Mouse (Mus musculus) liver, embryonic 11.5 days (tissue): ENCODE measurements around the gene Usp47. TPM values are rescaled to one million over a fixed set of nuclear protein-coding genes. Genes with fewer than 3 reads are reported as not detected.
A peak's percentile ranks its signal among the peaks of the same experiment; 100 is the strongest.

Experiments used
- ATAC-seq: fragments of 200-750 bp; cut with Nextera tagmentation; replicated peaks from 2 replicates; pipeline ENCODE4 v1.8.0; 2017; ENCODE audit warnings: moderate number of reproducible peaks, mild to moderate bottlenecking, moderate TSS enrichment, moderate library complexity; ENCODE audit not compliant: low FRiP score
- DNase-seq: peaks from one replicate; pipeline ENCODE4 v3.0.0-alpha.2; 2017; ENCODE audit warnings: low spot score
- H3K27ac ChIP-seq: fragments of 300-500 bp; sonication (generic); 2 replicates; pipeline ENCODE4 v1.5.1; 2014; ENCODE audit warnings: mild to moderate bottlenecking, low read depth, low read length, control low read depth
- H3K27me3 ChIP-seq: fragments of 300-500 bp; sonication (generic); replicated peaks from 2 replicates; pipeline ENCODE4 v1.6.1; 2014; ENCODE audit warnings: low read length, mixed read lengths; ENCODE audit not compliant: control insufficient read depth, insufficient read depth
- H3K36me3 ChIP-seq: fragments of 300-500 bp; sonication (generic); 2 replicates; pipeline ENCODE4 v1.6.1; 2014; ENCODE audit warnings: mild to moderate bottlenecking, low read length, moderate library complexity, mixed read lengths; ENCODE audit not compliant: control insufficient read depth, insufficient read depth
- H3K4me1 ChIP-seq: fragments of 300-500 bp; sonication (generic); replicated peaks from 2 replicates; pipeline ENCODE4 v1.6.1; 2014; ENCODE audit warnings: low read length, mixed read lengths; ENCODE audit not compliant: control insufficient read depth, insufficient read depth
- H3K4me2 ChIP-seq: fragments of 300-500 bp; sonication (generic); 2 replicates; pipeline ENCODE4 v1.6.1; 2014; ENCODE audit warnings: mild to moderate bottlenecking, control low read depth, moderate library complexity
- H3K4me3 ChIP-seq: fragments of 300-500 bp; sonication (generic); 2 replicates; pipeline ENCODE4 v1.5.1; 2014; ENCODE audit warnings: low read depth, low read length, control low read depth
- H3K9ac ChIP-seq: fragments of 300-500 bp; sonication (generic); 2 replicates; pipeline ENCODE4 v1.6.1; 2014; ENCODE audit warnings: low read depth, low read length, control low read depth
- H3K9me3 ChIP-seq: fragments of 300-500 bp; sonication (generic); 2 replicates; pipeline ENCODE4 v1.6.1; 2016; ENCODE audit warnings: low read length, inconsistent platforms, mixed read lengths; ENCODE audit not compliant: control insufficient read depth
- WGBS: fragments of 180-500 bp; shearing (Covaris S2); extraction: QIAGEN DNeasy Blood & Tissue Kit; methylation state at CpG from one replicate; pipeline ENCODE4 v1.1.7; 2014; 5-methylcytosine and 5-hydroxymethylcytosine counted together
- polyA plus RNA-seq: library from polyadenylated mRNA; unstranded; fragments of >200 nt; fragmentation: Nextera tagmentation; extraction: Ambion mirVana; gene quantifications from 2 replicates; pipeline ENCODE4 v1.2.1, GENCODE M21; 2014

The Usp47 gene
- polyA plus RNA-seq, 1 experiment from 2014 or later: 55.3 TPM

DNA sequence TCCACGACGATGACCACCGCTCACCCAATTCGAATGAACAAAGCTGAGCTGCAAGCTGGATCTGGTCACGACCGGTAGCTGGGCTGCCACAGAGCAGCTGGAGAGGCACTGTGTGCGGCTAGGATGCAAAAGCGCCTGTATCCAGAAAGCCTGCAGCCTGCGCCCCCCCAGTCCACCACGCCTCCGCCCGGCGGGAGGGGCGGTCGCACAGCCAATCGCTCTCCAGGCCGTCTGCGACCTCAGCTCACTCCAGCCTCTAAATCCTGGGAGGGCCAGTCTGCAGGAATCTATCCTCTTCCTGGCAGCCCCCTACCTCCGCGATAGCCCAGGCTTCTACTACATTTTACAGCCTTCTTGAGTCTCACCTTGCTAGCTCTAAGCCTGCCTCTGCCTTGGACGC lies 135.6 kb downstream of the Usp47 start, which contains the start of gene Dkk3:
Gene Dkk3, minus strand, starts transcription at position 116 of the 400 bp plus-strand sequence.
- peaks cover 21% of the 10 kb centered on the region for H3K27me3 ChIP-seq
- H3K4me2 ChIP-seq: peak within 1 kb of the TSS; percentile 60
- 6% methylated on average over 21 of the region's 21 CpGs for WGBS
- DNase-seq: peak; percentile 49
- peak within 1 kb of the TSS; percentile 53 for H3K4me3 ChIP-seq
- H3K9me3 ChIP-seq: no peaks in the 10 kb centered on the region
- H3K4me1 ChIP-seq: no peaks in the 10 kb centered on the region
- H3K36me3 ChIP-seq: no peaks in the 10 kb centered on the region
- ATAC-seq: peak; percentile 25
- H3K27ac ChIP-seq: no peak within 1 kb of the TSS
- peak within 1 kb of the TSS; percentile 34; the same call in 1 of the 2 replicates for H3K9ac ChIP-seq

DNA sequence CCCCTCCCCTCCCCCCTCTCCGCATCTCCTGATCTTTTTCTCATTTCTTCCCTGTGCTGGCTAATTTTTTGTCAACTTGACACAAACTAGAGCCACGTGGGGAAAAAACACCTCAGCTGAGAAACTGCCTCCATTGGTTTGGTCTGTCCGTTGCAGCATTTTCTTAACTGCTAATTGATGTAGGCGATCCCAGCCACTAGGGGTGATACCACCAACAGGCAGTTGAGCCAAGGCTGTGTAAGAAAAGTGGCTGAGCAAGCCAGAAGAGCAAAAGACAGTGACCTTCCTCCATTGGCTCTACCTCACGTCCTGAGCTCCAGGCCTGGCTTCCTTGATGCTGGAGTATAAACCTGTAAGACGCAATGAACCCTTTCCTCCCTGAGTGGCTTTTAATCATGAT lies 136.5 kb downstream of the Usp47 start:
- Histone ChIP-seq H3K9ac (no peak overlapping the region), H3K27me3 (peaks cover 21% of the 10 kb centered on the region), H3K36me3 (no peaks in the 10 kb centered on the region), H3K9me3 (no peaks in the 10 kb centered on the region), H3K4me2 (no peak overlapping the region), H3K27ac (no peak overlapping the region), H3K4me1 (no peaks in the 10 kb centered on the region), H3K4me3 (no peak overlapping the region)
- DNase-seq (no peak), ATAC-seq (no peak)
- WGBS: 34% methylated on average over 5 of the region's 6 CpGs

Other genes starting within 250 kb of the Usp47 start
- 2.7 and 3.1 TPM in 2 replicates for gene Galnt18, start 243.5 kb upstream of the Usp47 start, polyA plus RNA-seq
- 11.0 and 12.0 TPM in 2 replicates for gene Dkk3, start 135.6 kb downstream of the Usp47 start, polyA plus RNA-seq
- 7.2 and 9.3 TPM in 2 replicates for gene Mical2, start 202.4 kb downstream of the Usp47 start, polyA plus RNA-seq